Mouse (Mus musculus) kidney, postnatal 10 days (tissue): ENCODE data around the gene Dcaf15.

Experiments used
- DNase-seq: peaks from one replicate; pipeline ENCODE4 v3.0.0; 2021; ENCODE audit warnings: mixed read lengths

Dcaf15 gene

DNA sequence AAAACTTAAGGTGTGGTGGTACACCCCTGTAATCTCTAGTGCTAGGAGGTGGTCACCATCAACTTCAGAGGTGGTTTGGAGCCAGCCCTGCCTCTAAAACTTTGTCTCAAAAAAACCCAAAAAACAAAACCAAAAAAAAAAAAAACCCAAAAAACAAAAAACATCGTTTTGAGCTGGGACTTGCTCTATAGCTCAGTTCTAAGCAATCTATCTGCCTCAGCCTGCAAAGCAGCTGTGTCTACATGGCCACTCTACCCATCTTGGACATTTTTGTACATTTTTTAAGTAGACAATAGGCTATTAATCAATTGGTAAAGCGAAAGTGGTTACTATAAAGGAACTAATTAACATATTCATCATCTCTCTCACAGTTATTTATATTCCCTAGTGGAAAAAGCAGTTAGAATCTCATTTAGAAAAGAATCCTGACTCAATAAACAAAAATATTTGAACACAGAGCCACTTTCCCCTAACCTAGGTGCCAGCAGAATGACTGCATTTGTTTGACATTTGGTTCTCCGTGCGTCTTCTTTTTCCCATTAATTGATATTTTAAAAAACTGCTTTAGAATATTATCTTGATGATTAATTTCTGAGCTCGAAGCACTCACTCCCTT is 39.0 kb downstream of the Dcaf15 start:
- no peak for DNase-seq

- DNase-seq: no peak
Measured at GRCm38 (mm10) chr8:84065037-84065436, 39.5 kb downstream of the Dcaf15 start, which contains the start of gene Gm10643. Gene Gm10643, minus strand, starts transcription at chr8:84065137.

- DNase-seq: no peak
Measured at GRCm38 (mm10) chr8:84063861-84064610, 40.5 kb downstream of the Dcaf15 start.

GRCm38 (mm10) chr8:84060245-84060644 is 44.3 kb downstream of the Dcaf15 start:
- DNase-seq: no peak

DNA sequence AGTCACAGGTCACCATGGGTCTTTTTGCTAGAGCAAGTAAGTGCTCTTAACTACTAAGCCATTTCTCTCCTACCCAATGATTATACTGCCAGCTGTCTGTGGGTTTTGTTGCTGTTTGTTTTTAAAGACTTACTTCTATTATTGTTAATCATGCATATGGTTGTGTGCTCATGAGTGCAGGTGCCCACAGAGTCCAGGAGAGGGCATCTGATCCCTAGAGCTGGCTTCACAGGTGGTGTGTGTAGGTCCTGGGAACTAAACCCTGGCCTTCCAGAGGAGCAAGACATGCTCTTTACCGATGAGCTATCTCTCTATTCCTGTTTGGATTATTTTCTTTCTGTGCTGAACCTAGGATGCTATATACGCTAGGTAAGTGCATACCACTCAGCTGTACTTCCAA is 45.3 kb downstream of the Dcaf15 start:
- no peak for DNase-seq

DNA sequence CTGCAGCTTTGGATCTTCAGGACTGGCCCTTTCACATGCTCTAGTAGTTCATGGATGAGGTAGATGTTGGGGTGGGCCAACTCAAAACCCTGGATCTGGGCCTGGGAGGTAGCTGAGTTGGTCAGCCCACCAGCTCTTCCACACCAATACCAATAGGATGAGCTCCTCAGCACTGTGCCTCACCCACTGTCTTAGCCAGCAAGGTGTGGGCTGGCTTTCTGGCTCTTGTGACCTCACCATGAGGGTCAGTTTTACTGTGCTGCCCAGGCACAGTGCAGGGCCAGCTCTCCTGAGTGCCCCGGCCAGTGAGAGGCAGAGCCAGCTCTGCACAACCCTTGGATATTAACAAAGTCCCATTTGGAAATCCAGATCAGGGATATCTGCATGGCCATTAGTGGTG is 46.7 kb downstream of the Dcaf15 start:
- DNase-seq: no peak

DNA sequence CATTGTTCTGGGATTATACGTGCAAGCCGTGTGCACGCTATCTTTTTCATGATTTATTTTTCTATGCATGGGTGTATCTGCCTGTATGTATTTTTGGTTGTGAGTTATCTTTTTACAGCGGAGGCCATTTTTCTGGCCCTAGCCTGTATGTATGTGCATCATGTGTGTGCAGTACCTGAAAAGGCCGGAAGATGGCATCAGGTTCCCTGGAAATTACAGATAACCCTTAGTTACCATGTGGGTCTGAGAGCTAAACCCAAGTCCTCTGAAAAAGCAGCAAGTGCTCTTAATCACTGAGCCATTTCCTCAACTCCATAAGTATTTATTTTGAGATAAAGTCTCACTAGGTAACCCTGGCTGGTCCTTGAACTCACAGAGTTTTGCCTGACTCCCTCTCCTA is 51.3 kb downstream of the Dcaf15 start:
- no peak for DNase-seq

GRCm38 (mm10) chr8:84052746-84053145 is 51.8 kb downstream of the Dcaf15 start:
- DNase-seq: no peak

DNA sequence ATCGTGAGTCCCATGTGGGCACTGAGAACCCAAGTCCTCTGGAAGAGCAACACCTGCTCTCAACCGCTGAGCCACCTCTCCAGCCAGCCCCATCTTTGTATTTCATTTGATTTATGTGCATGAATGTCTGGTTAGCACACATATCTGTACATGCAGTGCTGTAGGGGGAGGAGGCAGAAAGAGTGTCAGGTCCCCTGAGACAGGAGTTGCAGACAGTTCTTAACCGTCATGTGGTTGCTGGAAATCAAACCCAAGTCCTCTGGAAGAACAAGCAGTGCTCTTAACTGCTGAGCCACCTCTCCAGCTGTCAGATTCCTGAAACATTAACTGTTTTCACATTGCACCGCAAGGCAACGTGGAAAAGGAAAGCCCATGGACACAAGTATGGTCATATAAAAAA is 56.4 kb downstream of the Dcaf15 start:
- DNase-seq: no peak
